ENCODE assay signal across 8 mouse cellular contexts in genomic region chr14:25463919-25464318, GRCm38 (mm10). TPM values are rescaled to one million over a fixed set of nuclear protein-coding genes. Genes with fewer than 3 reads are reported as not detected.
DNase-seq lines count a peak whose midpoint lies in the region; ATAC-seq lines count a peak whose summit lies in the region.

No protein-coding gene starts in this region.

- H3K4me3 ChIP-seq in liver, embryonic 11.5 days (ENCODE audit: low read depth, low read length), result no peak overlapping the region
- no peak overlapping the region for H3K4me3 ChIP-seq in hindbrain, embryonic 13.5 days

- no peak for ATAC-seq in liver, embryonic 11.5 days (replicated peaks; ENCODE audit: low FRiP score)
- ATAC-seq in hindbrain, embryonic 13.5 days (ENCODE audit: low FRiP score), result no peak

- H3K4me1 ChIP-seq in liver, embryonic 11.5 days (replicated peaks; ENCODE audit: control insufficient read depth, insufficient read depth, low read length), result peaks cover 70% of the 10 kb centered on the region
- H3K4me1 ChIP-seq in hindbrain, embryonic 13.5 days (replicated peaks), result peaks cover 76% of the 10 kb centered on the region

- H3K9ac ChIP-seq in liver, embryonic 11.5 days (ENCODE audit: low read depth, low read length), result no peak overlapping the region
- peak overlapping the region; percentile 35; the same call in 1 of the 2 replicates for H3K9ac ChIP-seq in hindbrain, embryonic 13.5 days

- peak overlapping the region; percentile 22 for H3K4me2 ChIP-seq in liver, embryonic 11.5 days
- H3K4me2 ChIP-seq in hindbrain, embryonic 13.5 days, result peak overlapping the region; percentile 98

- H3K9me3 ChIP-seq in liver, embryonic 11.5 days (ENCODE audit: control insufficient read depth, low read length), result no peaks in the 10 kb centered on the region
- no peaks in the 10 kb centered on the region for H3K9me3 ChIP-seq in hindbrain, embryonic 13.5 days

- WGBS in liver, embryonic 11.5 days, result 58% methylated on average over 9 of the region's 9 CpGs
- WGBS in hindbrain, embryonic 13.5 days, result 36% methylated on average over 9 of the region's 9 CpGs

- DNase-seq in liver, embryonic 11.5 days (ENCODE audit: low spot score), result no peak
- DNase-seq in liver, result no peak
- DNase-seq in kidney, postnatal 4 days, result peak; percentile 86 to 92
- peak; percentile 63 for DNase-seq in retina, embryonic 14.5 days (ENCODE audit: low spot score)
- DNase-seq in left cerebral cortex, postnatal 14 days (ENCODE audit: low spot score in 2 of 2), result no peak
- no peak for DNase-seq in thymus, postnatal 36 days
- DNase-seq in T-cell, adult 2 months (ENCODE audit: low spot score), result no peak

- no peaks in the 10 kb centered on the region for H3K36me3 ChIP-seq in liver, embryonic 11.5 days (ENCODE audit: control insufficient read depth, insufficient read depth, low read length)
- no peaks in the 10 kb centered on the region for H3K36me3 ChIP-seq in hindbrain, embryonic 13.5 days

- H3K27me3 ChIP-seq in liver, embryonic 11.5 days (replicated peaks; ENCODE audit: control insufficient read depth, insufficient read depth, low read length), result no peaks in the 10 kb centered on the region
- H3K27me3 ChIP-seq in hindbrain, embryonic 13.5 days, result no peaks in the 10 kb centered on the region

- intact Hi-C loops in left cerebral cortex, postnatal 14 days (cut with DNase I), result loop anchor here (5.0 kb wide), 1 partner anchor 33 kb away; no protein-coding TSS in a partner anchor

- no peak overlapping the region for H3K27ac ChIP-seq in liver, embryonic 11.5 days (ENCODE audit: low read depth, low read length)
- H3K27ac ChIP-seq in hindbrain, embryonic 13.5 days, result no peak overlapping the region

RNA-seq across cellular contexts. Expression of gene Zmiz1, which starts 4.9 kb away (rescaled TPM):
- 27.5 and 31.0 TPM in 2 replicates for polyA plus RNA-seq in liver, embryonic 11.5 days (2014; fragmentation: Nextera tagmentation; extraction: Ambion mirVana)
- 58.5 and 65.3 TPM in 2 replicates for polyA plus RNA-seq in hindbrain, embryonic 13.5 days (2015; fragmentation: Nextera tagmentation; extraction: Ambion mirVana)
- total RNA-seq in left cerebral cortex, postnatal 14 days (2021), result 10 to 100 TPM; 86.2 to 98.9 TPM

Comparison
In these comparisons a context has a peak if more than half of its experiments do, and no peak if none do; other contexts are left out.
1. DNase-seq: peak in kidney, postnatal 4 days (2 of 2) and retina, embryonic 14.5 days (single experiment); none in liver, embryonic 11.5 days (single experiment), liver (single experiment), left cerebral cortex, postnatal 14 days (0 of 2), thymus, postnatal 36 days (0 of 2) and T-cell, adult 2 months (single experiment).